Mouse (Mus musculus) neutrophil, adult 5-6 weeks (primary cell): Measurements from ENCODE around the gene Abcb10. TPM values are rescaled to one million over a fixed set of nuclear protein-coding genes. Genes with fewer than 3 reads are reported as not detected.
A peak's percentile ranks its signal among the peaks of the same experiment; 100 is the strongest.
"Not testable (repeated sequence)": the region's sequence is repeated elsewhere in the genome, so short reads cannot be mapped to it uniquely, and the experiment has no call there.

Source experiments
- ATAC-seq: fragments of 151-379, 151-347 bp; 2 replicates; pipeline ENCODE4 v1.8.0; 2017; ENCODE audit warnings: mild to moderate bottlenecking, moderate TSS enrichment; ENCODE audit not compliant: insufficient number of reproducible peaks, poor library complexity, low FRiP score, severe bottlenecking; ENCODE audit errors: extremely low read depth
- total RNA-seq: library from RNA; stranded (forward); fragments of 200-1000 nt; gene quantifications from 2 replicates; pipeline ENCODE4 v1.2.3, GENCODE M21; 2017

Gene Abcb10
- total RNA-seq, 1 experiment from 2014 or later, result 6.9 TPM

DNA sequence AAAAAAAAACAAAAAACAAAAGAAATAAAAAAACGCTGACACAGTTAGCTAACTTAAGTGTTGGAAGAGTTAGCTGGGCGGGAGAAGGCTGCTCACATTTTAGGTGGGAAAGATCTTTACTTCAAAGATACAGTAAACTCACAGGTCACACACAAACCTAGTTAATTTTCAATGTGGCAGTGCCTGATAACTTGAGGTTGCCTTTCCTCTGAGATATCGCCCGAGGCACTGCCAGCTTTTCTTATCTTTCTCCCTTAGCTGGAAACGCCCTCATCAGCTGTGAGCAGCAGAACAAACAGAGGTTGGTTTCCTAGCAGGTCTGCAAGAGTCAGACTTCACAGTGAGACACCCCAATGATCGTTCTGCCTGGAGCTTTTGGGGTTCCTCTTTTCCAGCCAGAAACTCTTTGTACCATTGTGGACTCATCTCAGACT, 5.7 kb upstream of the Abcb10 start:
- no peak for ATAC-seq

DNA sequence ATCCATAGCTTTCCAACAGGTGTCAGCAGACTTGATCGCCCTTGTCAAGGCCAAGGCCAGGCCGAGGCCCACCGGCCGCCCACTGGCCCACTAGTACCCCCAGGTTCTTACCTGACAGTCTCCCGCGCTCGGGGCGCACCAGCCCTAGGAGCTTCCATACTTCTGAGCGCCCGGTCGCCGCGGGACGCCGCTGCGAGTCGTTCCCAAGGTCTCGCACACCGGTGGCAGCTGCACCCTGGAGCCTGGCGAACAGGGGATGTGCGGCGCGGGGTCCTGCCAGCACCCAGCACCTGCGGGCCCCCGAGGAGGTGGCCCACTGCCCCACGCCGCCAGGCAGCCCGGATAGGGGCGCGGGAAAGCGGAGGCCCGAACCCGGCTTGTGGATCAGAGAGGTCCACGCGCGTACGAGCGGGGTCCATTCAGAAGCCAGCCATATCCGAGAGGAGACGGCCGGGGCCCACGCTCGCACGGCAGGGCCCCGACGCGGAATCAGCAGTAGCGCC, 580 bp downstream of the Abcb10 start:
- no peak for ATAC-seq

DNA sequence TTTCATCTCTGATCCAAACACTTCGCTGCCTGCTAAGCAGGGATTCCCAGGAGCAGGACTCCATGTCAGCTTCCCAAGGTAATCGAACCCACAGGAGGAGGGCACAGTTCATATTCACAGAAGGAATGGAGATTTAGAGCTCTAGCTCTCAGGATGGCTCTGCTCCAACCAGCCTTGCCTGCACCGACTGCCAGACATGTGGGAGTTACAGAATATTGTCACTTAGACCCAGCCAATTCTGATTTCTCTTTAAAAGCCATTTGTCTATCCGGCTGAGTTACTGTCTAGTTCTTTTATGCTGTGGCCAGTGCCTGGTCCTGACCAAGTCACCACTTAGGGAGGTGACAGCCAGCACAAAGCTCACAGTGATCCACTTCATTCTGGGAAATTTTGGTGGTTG, 1.2 kb downstream of the Abcb10 start:
- no peak for ATAC-seq

DNA sequence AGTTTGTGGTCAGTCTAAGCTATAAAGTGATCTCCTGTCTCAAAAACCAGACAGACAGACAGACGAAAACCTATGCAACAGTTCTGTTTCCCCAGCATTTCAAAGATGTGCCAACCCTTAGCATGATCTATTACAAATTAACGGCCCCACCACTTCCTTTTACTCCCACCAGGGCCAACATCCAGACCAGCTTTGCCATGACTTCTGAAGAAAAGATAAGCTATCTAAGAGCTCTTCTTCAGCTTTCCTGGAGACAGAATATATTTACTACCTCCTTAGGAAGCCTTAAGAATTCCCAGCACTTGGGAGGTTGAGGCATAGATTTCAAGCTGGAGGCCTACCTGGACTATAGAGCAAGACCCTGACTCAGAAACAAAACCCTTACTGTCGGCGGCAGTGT, 2.7 kb downstream of the Abcb10 start:
- no peak for ATAC-seq

DNA sequence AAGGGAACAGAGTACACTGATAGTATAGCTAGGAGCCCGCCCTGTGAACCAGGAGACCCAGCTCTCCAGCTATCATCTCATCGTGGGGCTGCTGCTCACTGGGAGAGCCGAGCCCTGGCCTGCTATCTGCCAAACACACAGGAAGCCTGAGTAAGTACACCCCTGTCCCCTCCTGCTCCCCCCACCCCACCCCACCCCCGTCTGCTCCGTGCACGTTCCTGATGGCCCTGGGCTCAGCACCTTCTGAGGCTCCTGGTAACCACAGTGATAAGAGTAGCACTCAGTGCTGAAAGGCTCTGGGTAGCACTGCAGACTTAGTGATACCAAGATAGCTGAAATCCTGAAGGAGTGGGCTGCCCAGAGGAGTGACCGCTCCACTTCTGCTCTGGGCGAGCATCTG, 4.0 kb downstream of the Abcb10 start:
- ATAC-seq, result no peak

DNA sequence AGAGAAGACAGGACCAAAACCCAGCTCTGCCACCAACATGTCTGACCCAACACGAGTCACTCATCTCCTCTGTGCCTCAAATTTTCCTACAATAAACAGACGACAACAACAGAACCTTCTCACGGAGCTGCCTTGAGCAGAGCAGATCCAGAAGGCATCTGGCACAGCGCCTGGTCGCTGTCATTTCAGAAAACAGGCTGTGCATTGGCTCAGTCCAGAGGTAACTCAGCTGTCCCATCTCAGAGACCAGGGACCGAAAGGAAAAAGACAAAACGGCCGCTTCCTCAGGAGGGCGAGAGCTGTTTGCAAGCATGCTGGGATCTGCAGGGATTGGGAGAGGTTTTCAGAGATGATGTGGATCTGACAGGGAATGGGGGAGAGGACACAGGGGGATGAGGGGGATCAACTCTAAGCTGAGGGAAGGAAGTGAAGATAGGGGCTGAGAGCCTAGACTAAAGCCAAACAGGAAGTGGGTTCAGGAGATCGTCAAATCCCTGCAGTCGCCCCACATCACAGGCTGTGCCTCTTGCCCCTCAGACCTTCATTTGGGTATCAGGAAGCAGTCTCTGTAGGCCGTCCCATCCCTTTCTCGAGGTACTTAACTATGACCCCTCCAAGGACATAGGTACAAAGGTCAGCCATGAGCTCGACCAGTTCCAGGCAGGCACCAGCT, 4.6 kb downstream of the Abcb10 start:
- ATAC-seq, result no peak

DNA sequence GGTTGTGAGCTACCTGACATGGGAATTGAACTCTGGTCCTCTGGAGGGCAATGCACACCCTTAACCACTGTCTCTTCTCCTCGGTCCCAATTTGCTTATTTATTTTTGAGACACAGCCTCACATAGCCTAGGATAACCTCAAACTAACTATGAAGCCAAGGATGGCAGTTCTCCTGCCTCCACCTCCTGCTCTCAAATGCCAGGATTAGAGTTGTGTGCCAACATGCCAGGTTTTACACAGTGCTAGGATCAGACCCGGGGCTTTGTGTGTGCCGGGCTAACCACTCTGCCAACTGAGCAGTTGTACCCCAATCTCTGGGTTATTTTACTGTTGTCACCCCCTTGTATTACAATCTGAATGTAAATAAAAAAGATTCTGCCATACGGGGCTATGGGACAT, 5.4 kb downstream of the Abcb10 start:
- ATAC-seq, result no peak

DNA sequence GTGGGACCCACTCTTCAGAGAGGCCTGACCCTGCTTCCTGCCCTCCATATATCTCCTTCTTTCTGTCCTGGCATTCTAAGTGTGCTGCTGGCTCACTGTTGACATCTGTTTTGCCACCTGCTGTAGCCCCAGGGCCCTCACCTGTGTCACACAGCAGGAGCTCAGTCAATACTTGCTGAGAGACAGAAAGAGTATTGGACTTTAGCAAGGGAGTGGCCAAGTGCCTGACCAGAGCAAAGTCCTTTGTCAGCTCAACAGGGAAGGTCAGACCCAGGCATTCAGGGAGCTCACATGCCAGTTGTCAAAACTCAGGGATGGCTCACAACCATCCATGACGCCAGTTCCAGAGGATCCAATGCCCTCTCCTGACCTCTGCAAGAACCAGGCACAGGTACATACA, 9.4 kb downstream of the Abcb10 start:
- ATAC-seq, result no peak

DNA sequence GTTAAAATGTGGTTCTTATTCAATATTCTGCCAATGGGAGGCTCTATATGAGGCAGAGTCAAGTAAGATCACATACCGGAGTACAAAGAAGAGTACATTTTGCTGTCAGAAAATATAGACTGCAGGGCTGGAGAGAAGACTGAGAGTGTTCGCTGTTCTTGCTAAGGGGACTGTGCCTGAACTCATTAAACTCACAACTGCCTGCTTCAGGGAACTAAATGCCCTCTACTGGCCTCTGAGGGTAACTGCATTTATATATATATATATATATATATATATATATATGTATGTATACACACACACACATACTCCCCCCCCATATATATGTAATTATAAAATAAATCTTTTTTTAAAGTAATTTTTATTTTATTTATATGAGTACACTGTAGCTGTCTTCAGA, 16.0 kb downstream of the Abcb10 start:
- peak; percentile 54; the same call in 1 of the 2 replicates for ATAC-seq

DNA sequence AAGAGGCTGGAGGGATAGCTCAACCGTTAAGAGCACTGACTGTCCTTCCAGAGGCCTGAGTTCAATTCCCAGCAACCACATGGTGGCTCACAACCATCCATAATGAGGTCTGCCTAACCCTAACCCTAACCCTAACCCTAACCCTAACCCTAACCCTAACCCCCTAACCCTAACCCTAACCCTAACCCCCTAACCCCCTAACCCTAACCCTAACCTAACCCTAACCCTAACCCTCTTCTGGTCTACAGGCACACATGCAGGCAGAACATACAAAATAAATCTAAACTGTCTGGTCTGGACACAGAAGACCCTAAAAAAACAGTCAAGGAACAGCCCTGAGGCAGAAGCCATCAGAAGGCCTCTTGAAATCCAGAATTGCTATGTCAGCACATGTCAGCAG, 21.6 kb downstream of the Abcb10 start:
- no peak; the same call in 1 of the 2 replicates for ATAC-seq

DNA sequence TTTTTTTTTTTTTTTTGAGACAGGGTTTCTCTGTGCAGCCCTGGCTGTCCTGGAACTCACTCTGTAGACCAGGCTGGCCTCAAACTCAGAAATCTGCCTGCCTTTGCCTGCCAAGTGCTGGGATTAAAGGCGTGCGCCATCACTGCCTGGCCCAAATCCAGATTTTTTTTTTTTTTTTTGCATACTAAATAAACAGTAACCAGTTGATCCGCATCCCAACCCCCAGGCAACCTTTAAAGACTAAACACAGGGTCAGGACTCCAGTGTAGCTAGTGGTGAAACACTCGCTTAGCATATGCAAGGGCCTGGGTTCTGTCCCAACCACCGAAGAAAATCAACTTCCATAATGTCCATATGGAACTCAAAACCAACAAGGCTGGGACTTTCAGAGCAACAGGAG, 22.4 kb downstream of the Abcb10 start:
- ATAC-seq, result not testable (repeated sequence)

DNA sequence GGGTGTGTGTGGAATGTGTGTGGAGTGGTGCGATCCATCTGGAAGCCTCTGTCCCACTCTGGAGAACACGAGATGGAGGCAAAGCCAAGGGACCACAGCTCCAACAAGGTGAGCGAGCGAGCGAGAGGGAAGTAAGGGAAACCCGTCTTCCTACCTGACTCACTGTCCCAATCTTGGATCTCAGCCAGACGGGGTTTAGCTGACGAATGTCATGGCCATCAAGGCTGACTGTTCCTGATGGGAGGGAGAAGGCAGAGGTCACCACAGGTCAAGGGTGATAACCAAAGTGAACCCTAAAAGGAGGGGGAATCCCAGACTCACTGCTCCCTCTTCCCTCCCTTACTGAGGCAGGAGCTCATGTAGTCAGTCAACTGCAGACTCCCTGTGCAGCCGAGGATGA, 22.9 kb downstream of the Abcb10 start:
- no peak for ATAC-seq

DNA sequence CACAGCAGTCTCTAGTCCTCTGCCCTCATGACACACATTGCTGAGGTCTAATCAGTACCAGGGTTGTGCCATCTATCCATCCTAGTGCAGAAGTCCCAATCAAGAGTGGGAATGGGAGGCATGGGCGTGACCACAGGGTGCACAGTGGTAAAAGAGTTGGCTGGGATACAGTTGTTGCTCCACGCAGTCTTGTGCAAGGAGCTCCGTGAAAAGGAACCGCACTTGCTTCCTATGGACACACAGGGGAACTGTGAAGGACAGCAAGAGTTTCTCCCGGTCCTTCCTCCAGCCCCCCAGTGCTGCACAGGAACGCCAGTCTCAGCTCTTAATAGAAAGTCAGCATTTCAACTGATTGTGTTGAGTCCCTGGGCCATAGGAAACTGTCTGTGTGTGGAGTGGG, 23.4 kb downstream of the Abcb10 start:
- no peak for ATAC-seq

DNA sequence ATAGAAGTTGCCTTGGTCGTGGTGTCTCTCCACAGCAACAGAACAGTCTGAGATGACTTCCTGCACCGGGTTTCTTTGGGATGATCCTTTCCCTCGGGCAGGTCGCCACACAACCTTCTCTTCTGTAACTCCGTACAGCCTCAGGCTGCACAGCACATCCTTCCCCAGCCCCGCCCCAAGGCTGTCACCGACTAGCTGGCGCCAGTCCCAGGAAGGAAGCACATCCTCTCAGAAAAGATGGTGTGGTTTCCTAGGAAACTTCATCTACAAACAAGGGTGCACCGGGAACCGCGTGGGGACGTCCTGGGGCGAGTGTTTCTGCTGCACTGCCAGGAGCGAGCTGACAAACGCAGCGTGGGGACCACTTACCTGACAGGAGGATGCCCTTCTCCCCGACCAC, 24.8 kb downstream of the Abcb10 start:
- no peak for ATAC-seq

DNA sequence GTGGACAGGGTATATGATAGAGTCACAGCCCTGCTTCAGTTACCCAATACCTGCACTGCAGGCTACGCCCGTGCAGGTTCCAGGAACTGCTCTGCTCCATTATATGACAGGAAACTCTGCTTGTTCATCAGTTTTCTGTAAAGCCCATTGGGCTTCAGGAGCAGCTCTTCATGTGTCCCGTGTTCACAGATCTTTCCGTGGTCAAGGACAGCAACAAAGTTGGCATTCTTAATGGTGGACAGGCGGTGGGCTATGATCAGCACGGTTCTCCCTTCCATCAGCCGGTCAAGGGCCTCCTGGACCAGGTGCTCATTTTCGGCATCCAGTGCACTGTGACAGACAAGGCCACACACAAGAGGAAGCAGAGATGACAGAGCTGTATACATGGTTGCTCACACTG, 28.7 kb downstream of the Abcb10 start:
- no peak for ATAC-seq

DNA sequence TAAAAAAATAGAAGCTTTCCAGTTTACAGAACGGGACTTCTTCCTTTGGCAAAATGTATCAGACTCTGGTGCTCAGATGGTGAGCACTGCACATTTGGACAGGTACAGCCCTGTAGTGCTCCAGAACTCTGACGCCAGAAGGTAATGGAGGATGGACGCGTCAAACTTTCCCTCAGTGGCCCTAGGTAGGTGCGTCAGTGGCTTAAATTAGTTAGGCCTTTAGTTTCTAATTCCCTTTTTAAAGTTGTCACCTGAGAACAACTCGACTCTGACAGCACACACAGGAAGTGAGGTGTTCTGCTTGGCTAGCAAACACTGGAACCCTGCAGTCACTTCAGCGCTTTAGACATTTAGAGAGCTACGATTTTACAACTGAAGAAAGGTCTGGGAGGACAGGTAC, 29.2 kb downstream of the Abcb10 start:
- ATAC-seq, result peak; percentile 36; the same call in 1 of the 2 replicates

DNA sequence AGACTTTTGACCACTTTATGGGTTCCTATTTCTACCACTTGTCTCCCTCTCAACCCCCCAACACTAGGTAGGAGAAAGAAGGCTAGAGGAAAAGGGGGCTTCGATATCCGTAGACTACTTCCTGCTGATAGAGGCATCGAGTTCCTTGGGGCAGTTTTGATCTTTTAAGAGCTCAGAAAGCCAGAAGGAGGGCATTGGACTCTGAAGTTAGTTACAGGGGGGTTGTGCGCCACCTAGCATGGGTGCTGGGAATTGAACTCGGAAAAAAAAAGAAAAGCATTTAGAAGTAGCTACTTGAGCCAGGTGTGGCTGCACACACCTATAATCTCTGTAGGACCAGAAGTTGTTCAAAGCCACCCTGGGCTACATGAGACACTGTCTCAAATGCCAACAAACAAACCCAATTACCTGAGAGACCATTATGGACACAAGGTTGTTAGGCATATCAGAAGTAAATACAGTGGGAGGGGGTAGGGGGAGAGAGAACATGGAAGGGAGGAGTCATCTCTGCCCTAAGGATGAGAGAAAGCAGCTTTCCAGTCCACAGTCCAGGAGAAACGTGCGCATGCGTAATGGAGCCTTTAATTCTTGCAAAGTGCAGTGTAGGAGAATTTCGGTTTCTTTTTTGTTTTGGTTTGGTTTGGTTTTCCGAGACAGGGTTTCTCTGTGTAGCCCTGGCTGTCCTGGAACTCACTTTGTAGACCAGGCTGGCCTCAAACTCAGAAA, 32.7 kb downstream of the Abcb10 start:
- ATAC-seq, result peak; percentile 36; the same call in 1 of the 2 replicates

DNA sequence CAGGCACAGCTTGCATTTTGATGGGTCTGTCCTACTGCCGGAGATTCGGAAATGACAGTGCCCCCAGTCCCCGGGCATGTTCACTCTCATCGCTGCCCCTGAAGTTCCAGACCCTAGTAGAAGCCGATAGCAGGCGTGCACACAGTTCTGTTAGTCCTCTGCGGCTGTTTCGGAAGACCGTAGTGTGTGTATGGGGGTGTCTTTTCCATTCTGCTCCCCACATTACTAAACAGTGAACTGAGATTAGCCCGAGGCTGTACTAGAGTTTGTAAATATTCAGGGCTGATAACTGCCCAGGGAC, 33.3 kb downstream of the Abcb10 start:
- ATAC-seq, result no peak

DNA sequence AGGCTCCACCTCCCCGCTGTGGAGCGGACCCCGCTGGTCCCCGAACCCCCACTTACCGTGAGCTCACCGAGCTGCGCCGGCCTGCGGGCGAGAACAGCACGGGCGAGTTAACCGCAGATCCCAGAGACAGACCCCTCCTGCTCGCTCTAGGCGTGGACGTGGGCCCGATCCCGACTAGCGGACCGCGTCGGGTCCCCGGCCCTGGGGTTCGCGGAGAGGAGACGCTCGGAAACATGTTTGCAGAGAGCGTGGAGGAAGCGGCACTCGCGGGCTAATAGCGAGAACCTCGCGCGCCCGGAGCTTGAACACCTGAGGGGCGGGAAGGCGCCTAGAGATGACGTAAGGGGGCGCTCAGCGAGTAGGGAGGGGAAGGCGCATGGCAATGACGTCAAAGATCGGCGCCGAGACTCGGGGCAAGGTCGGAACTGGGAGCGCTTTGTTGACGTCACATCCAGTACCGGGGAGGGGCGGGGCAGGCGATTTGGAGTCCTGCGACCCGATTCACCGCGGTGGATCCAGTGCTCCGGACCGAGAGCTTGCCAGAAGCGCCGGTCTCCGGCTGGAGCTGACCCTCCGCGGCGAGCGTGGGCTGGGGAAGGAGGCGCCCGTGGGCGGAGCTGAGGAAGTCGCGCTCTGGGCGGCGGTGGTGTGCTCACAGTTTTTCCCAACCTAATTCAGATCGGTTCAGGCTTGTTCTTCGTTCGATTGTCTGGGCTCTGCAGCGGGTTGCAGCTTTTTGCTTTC, 33.8 kb downstream of the Abcb10 start, which contains the start of gene Nup133:
Gene Nup133, minus strand, starts transcription at position 324 of the 744 bp plus-strand sequence.
- ATAC-seq, result peak; percentile 95

DNA sequence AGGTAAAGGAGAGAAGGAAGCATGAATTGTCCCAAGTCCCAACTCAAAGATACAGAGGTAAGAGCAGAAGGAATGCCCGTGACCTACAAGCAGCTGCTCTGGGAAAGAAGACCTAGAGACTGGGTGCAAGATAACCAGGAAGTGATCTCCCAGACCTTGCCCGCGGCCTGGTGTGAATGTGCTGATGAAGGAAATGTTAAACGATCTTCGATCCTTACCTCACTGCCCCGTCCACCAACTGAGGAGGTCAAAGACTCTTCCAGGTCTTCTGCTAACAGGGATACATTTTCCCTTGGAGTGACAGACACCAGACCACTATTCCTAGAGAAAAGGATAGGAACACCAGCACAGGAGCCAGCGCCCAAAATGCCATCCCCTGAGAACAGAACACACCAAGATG, 53.9 kb downstream of the Abcb10 start:
- ATAC-seq, result no peak
